Mouse (Mus musculus) mesoderm, embryonic 11.5 days (tissue): ENCODE measurements at regions not wholly inside any gene's neighbourhood (a gene's known extent, or its start where the extent isn't known, plus 50 kb on each side); places are given as distances from the start of the nearest gene placed in this dataset.

Source experiments
- DNase-seq: peaks from one replicate; pipeline ENCODE4 v3.0.0-alpha.2; 2012; ENCODE audit warnings: low read depth, low spot score

DNA sequence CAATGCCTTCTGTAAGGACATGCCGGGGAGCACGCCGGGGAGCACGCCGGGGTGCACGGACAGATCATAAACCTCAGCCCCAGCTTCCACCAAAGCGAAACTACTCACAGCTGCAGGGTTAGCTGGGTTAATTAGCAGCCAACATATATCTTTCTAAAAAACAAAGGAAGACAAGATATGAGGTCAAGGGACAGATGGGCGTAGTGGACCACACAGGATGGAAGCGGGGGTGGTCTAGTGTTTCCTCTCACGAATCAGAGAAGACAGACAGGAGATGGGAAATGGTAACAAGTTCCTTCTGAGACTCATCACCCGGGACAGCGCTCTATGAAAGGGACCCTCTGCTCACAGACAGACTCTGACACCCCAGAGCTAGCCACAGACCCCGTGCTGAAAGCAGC lies 60.0 kb upstream of the Ajap1 start:
- DNase-seq: peak; percentile 30

DNA sequence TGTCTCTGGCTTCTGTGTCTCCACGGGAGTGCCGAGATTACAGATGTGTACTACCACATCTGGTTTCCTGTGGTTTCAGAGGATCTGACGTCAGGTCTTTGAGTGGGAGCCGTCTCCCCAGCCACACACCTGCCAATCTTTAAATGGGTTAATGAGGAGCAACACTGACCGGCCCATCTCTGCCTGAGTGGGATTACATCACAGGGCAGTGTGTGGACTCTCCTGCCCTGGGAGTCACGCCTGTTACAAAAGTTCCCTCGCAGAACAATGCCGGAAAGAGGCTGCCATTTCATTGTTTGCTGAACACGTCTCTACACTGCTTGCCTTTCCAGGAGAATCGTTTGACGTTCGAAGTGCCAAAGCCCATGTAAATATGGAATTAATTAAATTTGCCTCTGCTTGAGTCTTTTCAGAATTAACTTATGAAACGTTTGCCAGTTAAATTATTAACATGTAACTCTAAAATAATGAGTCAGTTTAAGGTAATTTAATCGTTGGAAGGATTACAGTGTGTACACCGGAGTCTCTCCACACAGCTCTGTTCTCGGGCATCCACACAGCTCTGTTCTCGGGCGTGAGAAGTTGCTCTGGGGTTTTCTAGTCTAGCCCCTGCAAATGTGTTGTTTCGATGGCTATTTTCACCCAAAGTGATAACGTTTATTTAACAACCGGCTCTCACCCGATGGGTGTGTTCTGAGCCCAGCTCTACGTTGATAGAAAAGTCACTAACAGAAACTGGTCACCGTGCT lies 61.5 kb upstream of the Ajap1 start:
- no peak for DNase-seq

DNA sequence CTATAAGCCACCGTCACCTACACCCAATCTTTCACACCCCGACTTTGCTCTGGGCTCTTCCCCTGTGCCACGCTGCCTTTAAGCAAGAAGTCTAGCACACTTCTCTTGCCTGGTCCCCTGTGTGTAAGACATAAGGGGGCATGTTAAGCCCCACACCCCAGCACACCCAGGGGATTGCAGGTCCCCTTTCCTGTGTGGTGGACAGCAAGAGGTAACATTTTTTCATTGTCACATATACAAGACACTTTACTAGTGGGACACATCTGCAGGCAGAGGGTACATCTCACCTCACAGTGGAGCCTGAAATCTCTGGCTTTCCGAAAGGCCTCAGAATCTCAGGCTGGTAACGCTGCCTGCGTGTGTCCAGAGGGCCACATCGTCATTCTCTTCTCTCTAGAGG lies 64.1 kb upstream of the Ajap1 start:
- DNase-seq: no peak

DNA sequence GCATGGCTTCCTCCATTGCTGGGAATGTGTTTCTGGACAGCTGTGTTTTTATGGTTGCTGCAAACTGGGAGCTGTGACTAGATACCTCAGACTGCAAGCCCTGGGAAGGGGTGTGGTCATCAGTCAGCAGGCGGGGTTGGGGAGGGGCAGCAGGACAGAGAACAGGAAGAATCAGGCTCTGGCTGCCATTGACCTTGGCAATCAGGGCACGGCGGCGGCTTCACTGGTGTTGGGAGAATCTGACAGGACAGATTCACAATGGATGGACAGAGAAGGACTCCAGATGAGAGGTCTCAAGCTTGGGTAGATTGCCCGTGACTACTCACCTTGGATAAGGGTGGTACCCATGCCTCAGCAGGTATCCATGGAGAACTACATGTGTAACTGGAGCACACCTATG lies 64.5 kb upstream of the Ajap1 start:
- DNase-seq: no peak

DNA sequence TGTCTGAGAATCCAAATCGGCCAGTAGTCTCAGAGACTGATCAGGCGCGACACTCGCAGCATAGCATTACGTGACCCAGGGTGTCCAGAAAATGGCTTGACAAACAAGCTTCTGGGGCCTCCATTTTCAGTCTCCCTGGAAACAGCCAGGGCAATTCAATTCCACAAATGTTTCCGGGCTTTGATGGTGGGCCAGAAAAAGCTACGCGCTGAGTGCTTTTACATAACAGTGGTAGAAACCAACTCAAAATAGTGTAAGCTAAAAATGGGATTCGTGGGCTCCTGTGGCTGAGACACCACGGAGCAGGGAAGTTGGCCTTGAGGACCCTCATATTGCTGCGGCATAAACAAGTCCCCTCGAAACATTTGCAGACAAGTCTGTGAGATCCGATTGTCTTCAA lies 65.3 kb upstream of the Ajap1 start:
- no peak for DNase-seq

DNA sequence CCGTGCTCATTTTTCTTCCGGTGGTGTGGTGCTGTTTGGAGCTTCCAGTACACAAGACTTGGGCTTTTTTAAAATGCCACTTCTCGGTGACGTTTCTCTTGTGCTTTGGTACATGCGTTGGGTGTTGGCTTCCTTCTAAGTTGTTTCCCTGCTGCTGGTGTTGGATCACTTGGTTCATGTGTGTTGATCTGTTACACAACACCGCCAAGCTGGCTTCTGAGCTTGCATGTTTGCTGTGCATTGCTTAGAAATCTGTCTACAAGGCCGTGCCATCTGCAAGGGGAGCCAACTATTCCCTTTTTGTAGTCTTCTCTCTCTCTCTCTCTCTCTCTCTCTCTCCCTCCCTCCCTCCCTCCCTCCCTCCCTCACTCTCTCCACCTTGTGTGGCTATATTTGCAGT lies 68.7 kb upstream of the Ajap1 start:
- DNase-seq: no peak

DNA sequence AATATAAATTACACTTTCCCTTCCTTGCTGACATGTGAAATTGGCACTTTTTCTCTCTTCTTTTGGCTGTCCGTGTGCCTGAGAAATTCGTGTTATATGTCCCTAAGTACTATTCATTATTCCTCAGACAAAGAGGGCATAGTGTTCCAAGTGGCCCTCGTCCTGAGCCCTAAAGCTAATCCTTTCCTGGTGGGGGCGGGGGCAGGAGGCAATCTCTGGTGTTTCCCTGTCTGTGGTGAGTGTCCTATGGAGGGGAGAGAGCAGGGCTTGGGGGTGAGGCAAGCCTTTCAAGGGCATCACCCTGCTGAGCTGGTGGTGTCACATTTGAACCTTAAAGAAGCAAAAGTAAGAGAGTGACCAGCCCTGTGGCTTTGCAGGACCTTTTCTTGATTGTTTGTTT lies 69.9 kb upstream of the Ajap1 start:
- no peak for DNase-seq

DNA sequence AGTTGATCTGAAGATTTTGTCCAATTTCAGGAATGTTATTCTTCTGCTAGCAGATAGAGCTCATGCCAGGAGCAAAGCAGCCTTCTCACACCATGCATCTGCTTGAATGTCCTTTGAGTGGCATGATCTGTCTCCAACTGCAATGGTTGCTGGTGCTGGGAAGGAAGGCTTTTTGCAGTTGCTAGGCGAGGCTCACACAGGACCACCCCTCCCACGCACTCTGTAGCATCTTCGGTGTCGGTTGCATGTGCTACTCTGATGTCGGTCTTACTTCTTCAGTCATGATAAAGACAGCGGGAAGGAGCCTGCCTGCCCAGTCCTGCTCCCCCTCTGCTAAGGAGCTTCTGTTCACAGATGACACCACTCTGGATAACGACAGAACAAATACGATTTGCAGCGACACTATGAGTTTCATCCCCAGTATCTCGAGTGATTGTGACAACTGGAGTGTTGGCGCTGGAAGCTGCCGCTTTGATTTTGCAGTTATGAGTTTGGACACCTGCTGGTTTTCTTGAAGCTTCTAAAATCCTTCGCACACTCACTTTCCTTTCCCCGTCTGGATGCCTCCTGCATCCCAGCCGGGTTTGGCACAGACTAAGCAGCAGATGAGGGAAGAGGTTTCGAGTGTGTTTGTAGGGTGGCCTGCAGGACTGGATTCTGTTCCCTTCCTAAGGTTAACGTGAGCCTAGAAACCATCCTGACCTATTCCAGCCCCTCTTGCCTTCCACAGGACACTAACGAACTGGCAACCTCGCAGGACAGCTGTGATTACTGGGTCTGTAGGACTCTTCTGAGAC lies 75.4 kb upstream of the Ajap1 start:
- DNase-seq: no peak

DNA sequence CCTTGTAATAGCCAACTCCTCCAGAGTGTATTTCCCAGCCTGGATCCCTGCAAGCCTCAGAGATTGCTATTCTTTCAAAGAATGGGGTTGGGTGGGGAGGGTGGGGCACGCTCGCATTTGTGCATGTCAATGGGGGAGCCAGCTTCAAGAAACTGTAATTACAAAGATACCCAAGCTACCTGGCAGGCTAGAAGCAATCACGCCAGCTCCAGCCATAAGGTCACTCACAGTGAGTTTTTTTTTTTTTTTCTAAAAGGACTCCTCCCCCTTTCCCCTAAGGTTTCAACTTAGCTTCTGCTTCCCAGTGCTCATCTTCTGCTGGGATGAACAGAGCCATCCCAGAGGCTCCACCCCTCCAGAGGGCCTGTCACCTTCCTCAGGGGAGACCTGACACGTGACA lies 77.0 kb upstream of the Ajap1 start:
- DNase-seq: no peak

DNA sequence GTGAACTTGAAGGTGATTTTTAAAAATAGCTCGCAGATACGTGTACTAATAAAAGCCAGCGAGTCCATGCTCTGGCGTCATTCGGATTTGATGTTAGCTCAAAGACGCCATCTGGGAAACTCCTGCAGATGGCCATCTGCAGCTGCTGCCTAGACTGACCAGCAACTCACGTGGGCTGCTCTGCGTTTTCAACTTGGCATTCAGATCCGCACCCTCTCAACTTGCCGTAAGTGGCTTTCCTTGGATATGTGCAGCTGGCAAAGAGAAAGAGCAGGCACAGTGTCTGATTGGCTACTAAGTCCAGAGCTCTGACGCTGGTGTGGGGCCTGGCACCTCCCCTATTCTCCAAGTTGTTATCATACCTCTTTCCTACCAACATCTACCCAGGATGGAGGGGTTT lies 77.6 kb upstream of the Ajap1 start:
- no peak for DNase-seq

DNA sequence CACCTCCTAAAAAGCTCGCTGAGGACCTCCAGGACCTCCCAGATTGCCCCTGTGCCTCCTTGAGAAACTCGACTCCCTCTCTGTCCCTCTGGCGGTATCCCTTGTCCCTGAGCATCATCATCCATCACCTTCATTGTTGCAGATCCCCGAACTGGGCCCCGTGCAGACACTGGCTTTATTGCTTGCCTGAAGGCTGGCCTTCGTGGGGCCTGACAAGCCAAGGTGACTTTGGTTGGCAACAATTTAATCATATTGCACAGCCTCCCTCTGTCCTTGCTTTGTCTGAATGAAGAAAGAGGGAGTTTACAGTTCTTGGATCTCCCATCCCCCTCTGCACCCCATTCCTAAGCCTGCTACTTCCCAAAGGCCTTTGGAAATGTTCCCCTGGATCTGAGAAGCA lies 78.3 kb upstream of the Ajap1 start:
- no peak for DNase-seq

DNA sequence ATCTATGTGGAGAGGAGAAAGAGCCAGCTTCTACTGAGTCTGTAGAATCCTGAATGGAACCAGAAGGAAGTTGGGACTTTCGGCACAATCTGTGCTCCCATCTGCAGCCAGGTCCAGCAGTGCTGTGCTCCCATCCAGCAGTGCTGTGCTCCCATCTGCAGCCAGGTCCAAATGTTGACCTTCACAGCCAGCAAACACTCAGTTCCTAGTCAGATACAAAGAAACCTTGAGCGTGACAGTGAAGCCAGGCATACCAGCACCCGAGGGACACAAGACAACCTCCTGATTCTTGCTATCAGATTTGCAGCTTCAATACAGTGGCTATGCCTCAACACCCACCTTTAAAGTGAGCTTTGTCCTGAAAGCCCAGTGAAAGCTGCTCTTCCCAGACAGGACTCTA lies 79.4 kb upstream of the Ajap1 start:
- DNase-seq: no peak

DNA sequence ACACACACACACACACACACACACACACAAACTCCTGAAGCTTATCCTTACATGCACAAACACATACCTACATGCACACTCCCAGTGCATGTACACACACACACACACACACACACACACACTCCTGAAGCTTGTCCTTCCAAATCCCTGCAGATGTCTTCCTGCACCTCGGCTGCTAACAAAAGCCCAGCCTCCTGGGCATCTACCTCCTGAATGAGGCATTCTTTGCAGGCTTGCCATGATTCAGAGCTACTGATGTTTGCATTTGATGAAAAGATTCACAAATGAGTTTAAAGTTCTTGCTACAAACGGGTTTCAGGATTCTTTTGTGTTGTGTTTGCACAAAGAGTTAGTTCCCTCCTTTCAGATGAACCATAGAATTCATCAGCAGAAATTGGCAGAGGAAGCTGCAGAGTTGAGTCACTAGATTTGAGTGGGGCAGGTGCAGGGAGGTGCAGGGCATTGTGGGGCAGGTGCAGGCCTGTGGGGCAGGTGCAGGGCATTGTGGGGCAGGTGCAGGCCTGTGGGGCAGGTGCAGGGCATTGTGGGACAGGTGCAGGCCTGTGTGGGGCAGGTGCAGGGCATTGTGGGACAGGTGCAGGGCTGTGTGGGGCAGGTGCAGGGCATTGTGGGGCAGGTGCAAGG lies 84.8 kb upstream of the Ajap1 start:
- DNase-seq: no peak

DNA sequence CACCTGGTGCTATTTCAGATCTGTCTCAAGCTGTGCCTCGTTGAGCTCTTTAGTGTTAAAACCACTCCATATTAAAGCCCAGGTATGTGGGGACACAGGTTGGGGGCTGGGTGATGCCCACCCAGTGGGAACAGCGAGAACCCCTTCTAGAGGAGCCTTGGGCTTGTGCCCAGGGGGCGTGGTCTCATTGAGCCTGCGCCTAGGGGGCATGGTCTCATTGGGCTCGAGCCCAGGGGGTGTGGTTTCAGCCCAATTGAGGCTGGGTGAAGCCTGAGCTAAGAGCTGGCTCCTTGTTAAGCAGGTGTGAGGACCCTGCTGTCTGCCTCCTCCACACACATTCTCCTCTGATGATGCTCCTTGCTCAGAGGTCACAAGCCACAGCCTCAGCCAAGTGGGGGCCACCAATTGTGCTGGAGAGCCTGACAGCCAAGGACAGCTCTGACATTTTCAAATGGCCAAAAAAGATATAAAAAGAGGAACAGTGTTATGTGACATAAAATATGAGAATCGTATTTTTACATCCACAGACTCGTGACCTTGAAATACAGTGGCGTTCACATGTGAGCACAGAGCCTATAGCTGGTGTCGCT lies 90.7 kb upstream of the Ajap1 start:
- no peak for DNase-seq

DNA sequence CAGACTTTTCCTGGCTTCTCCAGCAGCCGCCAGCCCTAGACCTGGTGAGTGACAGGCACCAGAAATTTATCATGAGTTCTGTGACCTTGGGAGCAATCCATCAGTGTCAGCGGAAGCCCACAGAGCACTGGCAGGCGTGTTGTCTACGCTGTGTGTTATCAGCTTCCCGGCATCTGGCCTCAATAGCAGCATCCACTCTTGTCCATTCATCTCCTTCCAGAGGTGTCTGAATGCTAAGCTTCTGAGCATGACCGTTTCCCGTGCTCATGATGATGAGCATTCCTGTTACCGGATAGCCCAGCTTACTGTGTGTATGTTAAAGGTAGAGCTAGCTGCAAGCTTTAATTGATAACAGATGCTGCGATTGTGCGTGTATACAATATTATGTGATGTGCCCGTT lies 110.7 kb upstream of the Ajap1 start:
- peak; percentile 66 for DNase-seq

DNA sequence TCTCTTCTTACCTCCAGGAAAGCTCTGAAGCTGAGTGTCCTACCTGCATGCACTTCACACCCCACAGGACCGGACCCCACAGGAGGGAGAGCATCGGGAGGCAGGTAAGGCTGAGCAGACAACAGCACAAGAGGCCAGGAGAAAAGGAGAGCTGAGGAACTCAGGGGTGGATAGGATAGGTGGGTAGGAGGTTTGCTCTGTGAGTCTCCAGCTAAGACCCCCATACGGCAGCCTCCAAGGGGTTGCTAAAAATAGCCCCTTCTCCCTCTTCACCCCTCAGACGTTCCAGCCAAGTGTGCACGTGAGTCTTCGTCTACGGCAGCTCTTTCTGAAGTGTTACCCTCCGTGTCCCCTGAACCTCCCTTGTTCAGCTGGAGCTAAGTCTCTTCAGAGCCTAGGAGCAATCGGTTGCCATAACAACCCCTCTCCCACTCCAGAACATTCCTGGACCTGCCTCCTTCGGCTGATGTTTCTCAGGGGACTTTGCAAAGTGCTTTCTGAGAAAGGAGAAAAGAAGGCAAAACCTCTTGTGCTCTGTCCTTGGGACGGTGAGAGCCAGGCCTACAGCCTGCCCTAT lies 117.3 kb upstream of the Ajap1 start:
- DNase-seq: no peak

DNA sequence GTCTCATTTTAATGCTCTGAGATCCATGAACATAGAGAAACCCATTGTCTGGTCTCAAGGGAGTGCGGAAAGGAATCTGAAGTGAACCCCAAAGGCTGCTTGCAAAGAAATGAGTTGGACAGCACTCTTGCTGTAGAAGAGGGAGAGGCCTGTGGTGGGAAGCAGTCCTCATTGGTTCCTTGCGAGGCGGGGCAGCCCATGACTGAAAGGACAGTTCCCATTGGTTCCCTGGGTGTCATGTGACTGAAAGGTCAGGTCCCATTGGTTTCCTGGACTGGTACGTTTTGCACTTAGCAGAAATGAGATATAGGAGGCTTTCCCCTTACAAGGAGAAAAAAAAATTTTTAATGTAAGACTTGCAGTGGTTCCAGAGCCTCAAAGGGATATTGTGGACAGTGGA lies 119.9 kb upstream of the Ajap1 start:
- no peak for DNase-seq

DNA sequence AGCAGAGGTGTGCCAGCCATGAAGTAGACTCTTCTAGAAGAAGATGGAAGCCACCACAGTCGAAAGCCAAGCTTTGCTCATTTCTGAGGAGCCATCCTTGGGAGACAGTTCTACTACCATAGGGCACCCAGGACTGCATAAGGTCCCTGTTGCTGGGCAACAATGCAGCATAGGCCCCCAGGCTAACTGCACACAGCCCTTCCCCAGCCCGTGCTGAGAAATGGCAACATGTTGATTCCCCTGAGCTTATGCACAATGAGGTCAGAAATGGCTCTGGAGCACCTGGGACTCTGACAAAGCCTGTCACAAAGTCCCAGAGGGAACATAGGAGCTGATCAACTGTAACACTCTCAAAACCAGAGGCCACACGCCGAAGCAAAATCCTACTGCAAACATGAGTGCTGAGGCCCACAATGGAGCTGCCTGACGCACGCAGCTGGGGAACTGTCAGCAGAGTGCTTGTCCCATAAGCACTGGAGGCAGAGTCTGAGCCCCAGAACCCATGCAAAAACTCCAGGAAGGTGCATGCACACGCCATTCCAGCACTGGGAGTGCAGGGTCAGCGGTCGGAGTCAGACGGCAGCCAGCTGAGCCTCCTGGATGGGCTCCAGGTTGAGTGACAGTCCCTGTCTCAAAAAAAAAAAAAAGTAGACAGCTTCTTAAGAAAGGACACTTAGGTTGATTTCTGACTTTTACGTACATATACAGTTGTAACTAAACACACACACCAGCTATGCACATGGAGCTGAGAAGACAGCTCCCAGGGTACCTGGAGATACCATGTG lies 120.6 kb upstream of the Ajap1 start:
- no peak for DNase-seq

DNA sequence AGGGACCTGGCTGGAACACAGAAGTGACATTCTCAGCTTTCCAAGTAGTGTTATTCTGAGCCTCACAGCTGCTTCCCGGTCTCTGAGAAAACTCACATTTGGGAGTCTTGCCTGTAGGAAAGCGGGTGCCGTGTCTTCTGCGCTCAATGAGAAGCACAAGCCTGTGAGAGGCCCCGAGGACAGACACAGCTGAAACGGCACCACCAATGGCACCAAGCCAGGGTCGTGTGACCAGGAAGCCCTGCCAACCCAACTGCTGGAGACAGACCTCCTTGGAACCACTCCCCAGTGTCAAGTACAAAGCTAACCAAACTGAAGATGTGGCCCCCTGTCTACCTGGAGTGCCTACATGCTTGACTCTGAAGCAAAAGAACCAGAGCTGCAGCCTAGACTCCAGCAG lies 121.3 kb upstream of the Ajap1 start:
- DNase-seq: no peak

DNA sequence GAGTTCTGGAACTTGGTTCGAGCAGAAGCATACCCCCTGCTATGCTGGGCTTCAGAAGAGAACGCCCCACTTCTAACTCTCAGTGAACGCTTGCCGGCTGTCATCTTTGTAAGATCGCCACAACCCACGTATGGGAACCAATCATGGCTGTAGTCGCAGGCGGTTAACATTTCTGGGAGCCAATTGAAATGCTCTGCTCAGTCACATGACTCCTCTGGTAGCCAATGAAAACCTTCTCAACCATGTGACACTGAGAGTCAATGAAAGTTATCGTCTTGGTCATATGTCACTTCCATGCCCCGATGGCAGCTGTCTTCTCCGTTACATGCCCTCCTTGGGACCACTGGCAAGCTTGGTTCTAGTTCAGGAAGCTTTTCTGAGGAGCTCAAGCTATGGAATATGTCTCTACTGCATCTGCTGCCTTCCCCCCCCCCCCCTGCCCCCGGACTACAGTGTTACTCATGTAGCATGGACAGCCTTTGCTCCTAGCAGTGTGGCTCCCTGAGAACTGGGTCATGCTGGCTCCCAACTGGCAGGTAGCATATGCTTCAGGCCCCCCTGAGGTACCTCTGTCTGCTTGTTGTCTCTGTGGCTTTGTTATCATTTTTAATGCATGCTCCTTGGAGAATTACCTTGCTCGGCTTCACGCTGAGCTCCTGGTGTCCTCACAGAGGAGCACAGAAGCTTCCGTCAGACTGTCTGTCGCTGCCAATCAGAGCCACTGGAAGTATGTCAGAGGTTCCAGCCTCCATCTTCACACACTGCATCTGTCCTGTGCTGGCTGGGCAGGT lies 122.3 kb upstream of the Ajap1 start:
- DNase-seq: no peak

DNA sequence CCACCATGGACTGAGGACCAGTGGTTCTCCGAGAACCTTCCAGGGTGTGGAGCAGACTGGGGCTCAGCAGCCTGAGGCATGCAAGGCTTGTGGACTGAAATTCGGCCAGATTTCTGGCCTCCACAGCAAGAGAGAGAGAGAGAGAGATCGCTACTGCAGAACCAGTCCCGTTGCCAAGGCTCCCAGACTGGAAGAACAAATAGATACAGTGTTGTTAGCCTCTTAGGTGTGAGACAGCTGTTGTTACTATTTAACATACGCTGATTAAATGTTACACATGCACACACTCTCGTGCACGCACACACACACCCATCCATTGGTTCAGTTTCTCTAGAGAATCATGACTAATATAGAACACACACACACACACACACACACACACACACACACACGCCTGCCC lies 133.4 kb upstream of the Ajap1 start:
- no peak for DNase-seq
